Mouse (Mus musculus) heart, embryonic 16.5 days (tissue): ENCODE data around the gene Ift81. TPM values are rescaled to one million over a fixed set of nuclear protein-coding genes. Genes with fewer than 3 reads are reported as not detected.

Experiments
- ATAC-seq: fragments of 200-750 bp; cut with Nextera tagmentation; replicated peaks from 2 replicates; pipeline ENCODE4 v1.8.0; 2017; ENCODE audit warnings: moderate number of reproducible peaks; ENCODE audit not compliant: insufficient read depth, low FRiP score; ENCODE audit errors: extremely low read depth
- H3K27ac ChIP-seq: fragments of 300-500 bp; sonication (generic); 2 replicates; pipeline ENCODE4 v1.5.1; 2014; ENCODE audit warnings: mild to moderate bottlenecking, low read length, control low read depth, moderate library complexity
- H3K27me3 ChIP-seq: fragments of 300-500 bp; sonication (generic); 2 replicates; pipeline ENCODE4 v1.6.1; 2014; ENCODE audit warnings: low read length, mixed read lengths; ENCODE audit not compliant: control insufficient read depth, insufficient read depth
- H3K36me3 ChIP-seq: fragments of 300-500 bp; sonication (generic); 2 replicates; pipeline ENCODE4 v1.6.1; 2014; ENCODE audit not compliant: control insufficient read depth, insufficient read depth
- H3K4me1 ChIP-seq: fragments of 300-500 bp; sonication (generic); 2 replicates; pipeline ENCODE4 v1.6.1; 2014; ENCODE audit warnings: low read length, mixed read lengths; ENCODE audit not compliant: control insufficient read depth, insufficient read depth
- H3K4me2 ChIP-seq: fragments of 300-500 bp; sonication (generic); 2 replicates; pipeline ENCODE4 v1.6.1; 2014; ENCODE audit warnings: low read depth, mild to moderate bottlenecking, control low read depth, low read length
- H3K4me3 ChIP-seq: fragments of 300-500 bp; sonication (generic); 2 replicates; pipeline ENCODE4 v1.5.1; 2014; ENCODE audit warnings: mild to moderate bottlenecking, control low read depth, low read length
- H3K9ac ChIP-seq: fragments of 300-500 bp; sonication (generic); 2 replicates; pipeline ENCODE4 v1.6.1; 2014; ENCODE audit warnings: low read length, control low read depth
- H3K9me3 ChIP-seq: fragments of 300-500 bp; sonication (generic); replicated peaks from 2 replicates; pipeline ENCODE4 v1.6.1; 2016; ENCODE audit warnings: low read length; ENCODE audit not compliant: control insufficient read depth
- WGBS: fragments of 180-500 bp; shearing (Covaris S2); extraction: QIAGEN DNeasy Blood & Tissue Kit; methylation state at CpG from one replicate; pipeline ENCODE4 v1.1.7; 2014; 5-methylcytosine and 5-hydroxymethylcytosine counted together
- polyA plus RNA-seq: library from polyadenylated mRNA; unstranded; fragments of >200 nt; fragmentation: Nextera tagmentation; extraction: Ambion mirVana; gene quantifications from 2 replicates; pipeline ENCODE4 v1.2.1, GENCODE M21; 2015

The Ift81 gene
- polyA plus RNA-seq, 1 experiment from 2014 or later = 30.6 TPM

GRCm38 (mm10) chr5:122547810-122548209, 66.5 kb downstream of the Ift81 start:
- no peak overlapping the region for H3K4me3 ChIP-seq
- H3K9ac ChIP-seq = peak overlapping the region; percentile 26; the same call in 1 of the 2 replicates

GRCm38 (mm10) chr5:122547251-122547714, 67.0 kb downstream of the Ift81 start:
- H3K27ac ChIP-seq = peak overlapping the region; percentile 58
- H3K27me3 ChIP-seq = no peaks in the 10 kb centered on the region
- no peak overlapping the region for H3K4me2 ChIP-seq
- H3K4me1 ChIP-seq = peaks cover 42% of the 10 kb centered on the region
- no peaks in the 10 kb centered on the region for H3K9me3 ChIP-seq
- H3K36me3 ChIP-seq = no peaks in the 10 kb centered on the region
- no peak for ATAC-seq
- WGBS = 33% methylated on average over 7 of the region's 7 CpGs
- peak overlapping the region; percentile 24; the same call in 1 of the 2 replicates for H3K9ac ChIP-seq
- no peak overlapping the region for H3K4me3 ChIP-seq

More at GRCm38 (mm10) chr5:122547810-122548209, 66.5 kb downstream of the Ift81 start:
- no peaks in the 10 kb centered on the region for H3K27me3 ChIP-seq
- no peaks in the 10 kb centered on the region for H3K36me3 ChIP-seq
- no peak for ATAC-seq
- H3K4me1 ChIP-seq = peaks cover 42% of the 10 kb centered on the region
- WGBS = 78% methylated on average over 6 of the region's 6 CpGs
- H3K4me2 ChIP-seq = no peak overlapping the region
- no peaks in the 10 kb centered on the region for H3K9me3 ChIP-seq
- peak overlapping the region; percentile 68 for H3K27ac ChIP-seq

DNA sequence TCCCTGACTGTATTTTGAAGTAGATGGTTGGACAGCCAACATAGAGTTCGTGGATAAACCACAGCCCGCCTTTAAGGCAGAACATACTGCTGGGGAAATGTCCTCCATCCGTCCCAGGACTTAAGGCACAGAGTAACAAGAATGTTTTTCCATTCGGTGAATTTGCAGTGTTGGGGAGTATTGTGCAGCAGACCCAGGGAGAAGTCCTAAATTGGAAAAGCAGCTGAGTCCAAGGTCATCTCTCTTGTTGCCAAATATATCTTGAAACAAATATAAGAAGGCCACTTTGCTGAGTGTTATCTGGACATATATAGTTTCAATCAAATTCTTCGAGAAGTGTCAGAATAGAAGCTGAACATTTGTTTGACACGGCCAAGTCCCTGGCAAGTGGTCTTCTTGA, 70.9 kb downstream of the Ift81 start:
- Histone ChIP-seq H3K9ac (no peak overlapping the region), H3K9me3 (no peaks in the 10 kb centered on the region), H3K4me3 (no peak overlapping the region), H3K27ac (peak overlapping the region; percentile 95), H3K4me1 (peaks cover 30% of the 10 kb centered on the region), H3K27me3 (no peaks in the 10 kb centered on the region), H3K4me2 (no peak overlapping the region), H3K36me3 (peaks cover 5% of the 10 kb centered on the region; the same call in 1 of the 2 replicates)
- ATAC-seq = peak; percentile 54
- 45% methylated on average over 6 of the region's 6 CpGs for WGBS

- ATAC-seq = no peak
Measured at GRCm38 (mm10) chr5:122541871-122542270, 72.4 kb downstream of the Ift81 start.

GRCm38 (mm10) chr5:122538077-122538476, 76.2 kb downstream of the Ift81 start:
- Histone ChIP-seq H3K4me2 (no peak overlapping the region), H3K4me1 (peaks cover 13% of the 10 kb centered on the region), H3K36me3 (peaks cover 5% of the 10 kb centered on the region; the same call in 1 of the 2 replicates), H3K27me3 (no peaks in the 10 kb centered on the region), H3K27ac (no peak overlapping the region), H3K9ac (no peak overlapping the region), H3K4me3 (no peak overlapping the region), H3K9me3 (no peaks in the 10 kb centered on the region)
- no peak for ATAC-seq
- 87% methylated on average over 11 of the region's 11 CpGs for WGBS

More at GRCm38 (mm10) chr5:122541871-122542270, 72.4 kb downstream of the Ift81 start:
- Histone ChIP-seq H3K4me3 (no peak overlapping the region), H3K9ac (no peak overlapping the region), H3K9me3 (no peaks in the 10 kb centered on the region), H3K4me1 (peaks cover 18% of the 10 kb centered on the region), H3K27ac (no peak overlapping the region), H3K27me3 (no peaks in the 10 kb centered on the region), H3K36me3 (peaks cover 5% of the 10 kb centered on the region; the same call in 1 of the 2 replicates), H3K4me2 (no peak overlapping the region)
- WGBS = 83% methylated on average over 8 of the region's 8 CpGs

GRCm38 (mm10) chr5:122537654-122538053, 76.7 kb downstream of the Ift81 start:
- Histone ChIP-seq H3K4me1 (peaks cover 10% of the 10 kb centered on the region; the same call in 1 of the 2 replicates), H3K27ac (no peak overlapping the region), H3K27me3 (no peaks in the 10 kb centered on the region), H3K36me3 (peaks cover 5% of the 10 kb centered on the region; the same call in 1 of the 2 replicates), H3K4me2 (no peak overlapping the region), H3K9me3 (no peaks in the 10 kb centered on the region), H3K9ac (no peak overlapping the region), H3K4me3 (no peak overlapping the region)
- no peak for ATAC-seq
- 96% methylated on average over 5 of the region's 5 CpGs for WGBS

DNA sequence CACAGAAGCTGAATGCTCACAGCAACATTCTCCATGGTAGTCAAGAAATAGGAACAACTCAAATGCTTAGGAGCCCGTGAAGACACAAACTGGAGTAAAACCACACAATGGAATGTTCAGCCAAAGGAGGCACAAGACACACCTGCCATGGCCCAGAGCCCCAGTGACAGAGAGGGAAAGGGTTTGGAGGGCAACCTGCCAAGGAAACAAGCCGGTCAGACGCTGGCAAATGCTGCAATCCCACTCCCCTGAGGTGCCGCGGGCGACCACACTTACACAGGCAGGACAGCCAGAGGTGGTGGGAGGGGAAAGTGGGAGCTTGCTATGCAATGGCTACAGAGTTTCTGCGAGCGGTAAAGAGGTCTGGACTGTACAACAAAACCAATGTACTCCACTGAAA, 80.4 kb downstream of the Ift81 start:
- Histone ChIP-seq H3K4me1 (peaks cover 27% of the 10 kb centered on the region), H3K27me3 (no peaks in the 10 kb centered on the region), H3K9me3 (no peaks in the 10 kb centered on the region), H3K27ac (peak overlapping the region; percentile 34; the same call in 1 of the 2 replicates), H3K4me3 (no peak overlapping the region), H3K36me3 (no peaks in the 10 kb centered on the region), H3K4me2 (no peak overlapping the region), H3K9ac (no peak overlapping the region)
- no peak for ATAC-seq
- 57% methylated on average over 8 of the region's 8 CpGs for WGBS

GRCm38 (mm10) chr5:122529913-122530604, 84.3 kb downstream of the Ift81 start:
- Histone ChIP-seq H3K4me1 (peaks cover 64% of the 10 kb centered on the region), H3K9me3 (no peaks in the 10 kb centered on the region), H3K27me3 (no peaks in the 10 kb centered on the region), H3K4me3 (no peak overlapping the region), H3K9ac (peak overlapping the region; percentile 53; the same call in 1 of the 2 replicates), H3K27ac (peak overlapping the region; percentile 84), H3K4me2 (no peak overlapping the region), H3K36me3 (no peaks in the 10 kb centered on the region)
- ATAC-seq = no peak
- WGBS = 65% methylated on average over 9 of the region's 9 CpGs

GRCm38 (mm10) chr5:122529316-122529715, 85.0 kb downstream of the Ift81 start:
- no peaks in the 10 kb centered on the region for H3K36me3 ChIP-seq
- peaks cover 68% of the 10 kb centered on the region for H3K4me1 ChIP-seq
- H3K4me3 ChIP-seq = no peak overlapping the region
- peak; percentile 30; the same call in 1 of the 2 replicates for ATAC-seq
- peak overlapping the region; percentile 53 for H3K9ac ChIP-seq
- no peaks in the 10 kb centered on the region for H3K27me3 ChIP-seq
- WGBS = 21% methylated on average over 3 of the region's 3 CpGs
- no peaks in the 10 kb centered on the region for H3K9me3 ChIP-seq
- no peak overlapping the region for H3K4me2 ChIP-seq
- peak overlapping the region; percentile 84 for H3K27ac ChIP-seq
